Mouse (Mus musculus) Muller cell, postnatal 12 days (primary cell): ENCODE measurements at regions not wholly inside any gene's neighbourhood (a gene's known extent, or its start where the extent isn't known, plus 50 kb on each side); places are given as distances from the start of the nearest gene placed in this dataset.

ENCODE experiments used
- DNase-seq: peaks from one replicate; pipeline ENCODE4 v3.0.0-alpha.2; 2015; ENCODE audit errors: inconsistent ontology term

GRCm38 (mm10) chr2:59406976-59407375 is 77.5 kb upstream of the Dapl1 start:
- DNase-seq = no peak

GRCm38 (mm10) chr2:59407512-59407988 is 76.9 kb upstream of the Dapl1 start:
- peak; percentile 80 for DNase-seq

- no peak for DNase-seq
These were observed 76.3 kb upstream of the Dapl1 start for GRCm38 (mm10) chr2:59408040-59408587.

DNA sequence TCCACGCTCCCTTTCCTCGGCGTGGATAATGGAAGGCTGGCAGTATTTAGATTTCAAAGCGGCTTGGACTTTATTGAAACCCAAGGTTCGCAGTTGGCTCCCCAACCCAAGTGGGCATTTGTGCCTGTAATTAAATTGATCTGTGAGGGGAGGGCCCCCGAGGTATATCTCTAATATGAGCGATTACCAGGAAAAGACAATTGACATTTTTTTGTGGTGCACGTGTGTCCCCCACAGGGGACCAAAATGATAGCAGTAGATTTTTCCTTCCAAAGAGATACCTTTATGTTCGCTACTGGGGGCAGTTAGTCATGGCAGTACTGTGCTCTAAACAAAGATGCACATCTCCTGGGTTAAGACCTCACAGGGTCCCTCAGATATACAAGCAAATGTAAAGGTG is 69.8 kb upstream of the Dapl1 start:
- no peak for DNase-seq

- DNase-seq = no peak
These were observed 67.8 kb upstream of the Dapl1 start for GRCm38 (mm10) chr2:59416491-59417195.

GRCm38 (mm10) chr2:59417384-59417955 is 67.0 kb upstream of the Dapl1 start:
- DNase-seq = no peak

GRCm38 (mm10) chr2:59420496-59420895 is 64.0 kb upstream of the Dapl1 start:
- no peak for DNase-seq

DNA sequence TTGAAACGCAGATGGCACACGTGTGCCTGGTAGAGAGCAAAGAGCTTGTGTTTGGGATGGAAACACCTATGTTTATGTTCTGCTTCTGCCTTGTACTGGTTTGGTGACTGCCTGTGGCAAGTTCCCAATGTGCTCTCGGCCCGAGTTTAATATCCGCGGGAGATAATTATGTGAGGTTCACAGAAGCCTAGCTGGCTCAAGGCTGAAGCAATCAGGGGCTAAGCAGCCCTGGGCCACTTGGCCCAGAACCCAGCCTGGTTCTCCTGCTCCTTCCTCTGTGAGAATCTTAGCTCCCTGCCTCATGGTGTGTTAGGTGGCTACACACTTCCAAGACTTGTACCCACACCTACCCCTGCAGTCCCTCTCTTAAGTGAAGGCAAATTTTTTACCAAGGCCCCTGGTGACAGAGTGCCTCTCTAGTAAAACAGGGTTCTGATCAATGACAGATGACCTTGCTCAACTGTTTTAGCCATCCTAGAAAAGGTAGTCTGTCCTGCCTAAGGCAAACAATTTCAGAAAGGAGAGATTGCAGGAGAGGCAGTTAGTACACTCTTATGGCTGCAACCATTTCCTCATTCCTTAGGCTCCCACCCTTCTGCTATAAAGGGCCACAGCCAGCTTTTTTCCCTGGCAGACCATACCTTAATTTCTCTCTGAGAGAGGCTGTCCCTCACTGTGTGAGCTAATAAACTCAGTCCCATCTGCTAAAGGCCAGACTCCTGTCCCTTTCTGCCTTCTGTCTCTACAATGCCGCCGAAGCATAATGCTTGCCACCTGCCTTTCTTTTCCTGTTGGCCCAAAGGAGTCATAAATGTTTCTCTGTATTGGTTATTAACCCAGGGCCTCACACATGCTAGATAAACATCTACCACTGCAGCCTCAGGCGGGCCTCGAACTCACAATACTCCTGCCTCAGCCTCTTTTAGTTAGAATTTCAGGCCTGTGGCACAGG is 61.9 kb upstream of the Dapl1 start:
- DNase-seq = no peak

GRCm38 (mm10) chr2:59424205-59424604 is 60.2 kb upstream of the Dapl1 start:
- no peak for DNase-seq

DNA sequence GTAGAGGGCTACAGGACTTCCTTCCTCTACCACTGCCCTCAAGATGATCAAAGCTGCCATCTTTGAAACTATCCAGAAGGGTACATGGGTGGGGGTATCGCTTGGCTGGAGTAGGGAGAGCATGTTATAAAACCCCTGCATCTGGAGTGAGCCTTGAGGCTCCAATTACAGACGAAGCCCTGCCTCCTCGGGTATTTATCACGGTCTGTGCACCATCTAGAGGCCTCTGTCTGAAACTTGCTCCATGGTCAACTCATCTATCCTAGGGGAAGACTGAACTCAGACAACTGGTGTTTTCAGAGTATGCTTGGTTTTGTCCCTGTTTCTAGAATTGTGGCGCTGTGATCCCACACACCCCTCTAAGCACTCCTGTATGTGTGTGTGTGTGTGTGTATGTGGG is 59.7 kb upstream of the Dapl1 start:
- DNase-seq = peak; percentile 40

DNA sequence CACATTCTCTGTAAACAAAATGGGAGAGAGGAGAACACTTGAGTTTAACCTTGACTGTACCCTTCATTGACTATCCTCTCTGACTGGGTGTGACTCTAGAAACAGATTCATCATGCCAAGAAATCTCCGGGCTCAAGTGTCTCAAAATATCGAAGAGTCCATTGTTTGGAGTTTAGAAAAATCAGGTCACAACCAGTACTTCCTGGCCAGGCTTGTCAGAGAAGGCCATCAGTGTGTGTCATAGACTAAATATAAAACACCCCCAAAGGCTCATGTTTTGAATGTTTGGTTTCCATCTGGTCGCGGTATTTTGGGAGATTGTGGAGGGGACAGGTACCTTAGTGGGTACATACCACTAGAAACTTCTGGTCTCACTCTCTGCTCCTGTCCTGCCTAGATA is 58.6 kb upstream of the Dapl1 start:
- DNase-seq = no peak

- no peak for DNase-seq
These were observed 53.0 kb upstream of the Dapl1 start for GRCm38 (mm10) chr2:59431466-59431865.

GRCm38 (mm10) chr2:59431867-59432266 is 52.6 kb upstream of the Dapl1 start:
- DNase-seq = no peak
